Mouse (Mus musculus) liver, postnatal 0 days (tissue): ENCODE measurements at regions not wholly inside any gene's neighbourhood (a gene's known extent, or its start where the extent isn't known, plus 50 kb on each side); places are given as distances from the start of the nearest gene placed in this dataset.

Experiments used
- CTCF ChIP-seq: sonication (generic); IDR thresholded peaks from 2 replicates; pipeline ENCODE4 v1.5.1; 2016; ENCODE audit warnings: antibody characterized with exemption, low read depth
- EP300 ChIP-seq: IDR thresholded peaks from 2 replicates; pipeline ENCODE4 v1.6.1; 2016; ENCODE audit warnings: antibody characterized with exemption, low read depth, mild to moderate bottlenecking

DNA sequence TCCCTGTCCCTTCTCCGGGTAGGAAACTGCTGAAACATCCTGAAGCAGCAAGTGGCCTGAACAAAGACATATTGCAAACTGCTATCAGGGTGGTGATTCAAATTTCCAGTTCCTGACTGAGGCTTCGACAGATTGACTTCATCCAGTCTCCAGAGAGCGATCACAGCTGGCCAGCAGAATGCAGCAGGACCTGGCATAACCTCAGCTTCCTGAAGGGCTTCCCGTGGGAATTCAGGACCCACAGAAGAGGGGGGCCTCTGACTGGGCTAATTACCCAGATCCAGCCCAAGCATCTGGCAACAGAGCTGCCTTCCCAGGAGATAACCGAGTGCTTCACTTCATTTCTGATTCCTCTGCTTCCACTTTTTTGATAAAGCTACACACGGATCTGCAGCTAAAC, 297.2 kb upstream of the Chl1 start:
- TF ChIP-seq EP300 (no peak), CTCF (no peak)
